Mouse (Mus musculus): ENCODE measurements around the gene Snf8.

The Snf8 gene

DNA sequence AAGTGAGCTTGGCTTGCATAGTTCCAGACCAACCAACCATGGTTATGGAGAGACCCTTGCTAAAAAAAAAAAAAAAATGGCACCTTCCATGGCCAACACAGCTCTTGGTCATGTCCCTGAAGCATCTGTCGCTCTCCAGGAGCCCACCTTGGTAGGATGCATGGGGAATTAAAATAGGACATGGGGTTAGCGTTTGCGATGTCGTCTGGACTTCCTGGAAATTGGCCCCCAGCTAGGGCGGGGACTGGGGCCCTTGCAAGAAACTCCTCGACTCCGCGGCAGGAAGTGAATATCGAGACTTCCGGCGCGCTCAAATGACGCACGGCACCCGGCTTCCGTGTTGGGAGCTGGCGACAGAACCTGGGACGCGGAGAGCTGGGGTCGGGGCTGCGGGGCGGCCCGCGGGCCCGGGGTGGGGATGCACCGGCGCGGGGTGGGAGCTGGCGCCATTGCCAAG is at the start of gene Snf8:
Gene Snf8, plus strand, starts transcription at position 290 of the 457 bp plus-strand sequence.
- TF ChIP-seq GATA4 (IDR thresholded peaks at IDR 0.05; ENCODE audit: insufficient replicate concordance, low read length): no peak

DNA sequence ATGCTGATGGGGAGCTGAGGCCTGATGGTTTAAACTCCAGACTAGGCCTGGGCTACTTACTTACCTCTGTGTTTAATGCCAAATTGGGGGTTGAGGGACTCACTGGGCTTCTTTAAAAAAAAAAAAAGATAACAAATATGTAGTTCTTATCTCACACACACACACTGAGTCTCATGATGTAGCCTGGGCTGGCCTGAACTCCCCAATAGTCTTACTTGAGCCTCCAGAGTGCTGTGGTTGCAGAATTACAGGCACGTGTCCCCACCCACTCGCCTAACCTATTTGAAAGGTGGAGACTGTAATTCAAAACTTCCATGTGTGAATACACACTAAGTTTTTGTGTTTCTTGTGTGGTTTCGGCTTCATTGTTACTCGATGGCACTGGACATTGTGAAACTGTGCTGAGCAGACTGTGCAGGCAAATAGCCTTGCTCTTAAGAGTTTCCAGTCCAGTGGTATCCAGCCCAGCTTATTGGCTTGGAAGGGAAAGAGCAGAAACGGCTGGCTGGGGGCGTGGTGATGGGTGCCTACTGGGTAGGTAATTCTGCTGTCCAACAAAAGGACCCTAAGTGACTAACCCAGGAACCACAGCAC is 46.7 kb upstream of the Snf8 start:
- no peak for TF ChIP-seq GATA4 (IDR thresholded peaks at IDR 0.05; ENCODE audit: insufficient replicate concordance, low read length)

DNA sequence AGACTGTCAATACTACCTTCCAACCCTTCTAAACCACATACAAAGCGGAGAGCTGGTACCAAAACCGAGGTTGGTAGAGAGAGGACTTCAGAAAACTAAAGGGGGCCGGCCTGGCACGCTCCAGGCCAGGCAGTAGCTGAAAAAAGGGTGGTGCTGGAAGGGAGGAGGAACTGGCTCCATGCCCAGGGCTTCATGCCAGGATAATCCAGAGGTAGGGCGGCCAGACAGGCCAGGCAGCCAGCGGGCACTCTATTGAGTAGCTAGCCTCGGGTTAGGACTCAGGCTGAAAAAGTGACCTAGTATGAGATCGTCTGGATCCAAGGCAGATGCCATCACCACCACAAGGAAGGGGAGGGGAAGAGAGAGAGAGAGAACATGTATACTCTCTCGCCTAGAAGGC is 46.2 kb upstream of the Snf8 start:
- no peak for TF ChIP-seq GATA4 (IDR thresholded peaks at IDR 0.05; ENCODE audit: insufficient replicate concordance, low read length)

DNA sequence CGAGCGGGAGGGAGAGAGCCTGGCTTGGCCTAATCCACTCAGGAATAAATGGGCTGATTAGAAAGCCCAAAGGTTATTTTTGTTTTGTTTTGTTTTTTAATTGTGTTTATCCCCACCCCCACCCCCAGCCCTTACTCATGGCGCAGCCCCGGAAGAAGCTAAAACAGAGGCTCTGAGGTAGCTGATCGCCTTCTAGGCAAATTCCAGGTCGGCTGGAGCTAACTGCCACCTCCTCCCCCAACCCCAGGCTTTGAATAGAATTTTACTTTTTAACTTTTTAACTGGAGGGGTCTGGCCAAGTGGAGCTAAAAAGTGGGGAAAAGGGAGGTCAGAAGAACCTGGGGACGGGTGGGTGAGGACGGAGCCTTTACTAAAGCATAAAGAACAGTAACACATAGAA is 44.8 kb upstream of the Snf8 start:
- no peak for TF ChIP-seq GATA4 (IDR thresholded peaks at IDR 0.05; ENCODE audit: insufficient replicate concordance, low read length)

DNA sequence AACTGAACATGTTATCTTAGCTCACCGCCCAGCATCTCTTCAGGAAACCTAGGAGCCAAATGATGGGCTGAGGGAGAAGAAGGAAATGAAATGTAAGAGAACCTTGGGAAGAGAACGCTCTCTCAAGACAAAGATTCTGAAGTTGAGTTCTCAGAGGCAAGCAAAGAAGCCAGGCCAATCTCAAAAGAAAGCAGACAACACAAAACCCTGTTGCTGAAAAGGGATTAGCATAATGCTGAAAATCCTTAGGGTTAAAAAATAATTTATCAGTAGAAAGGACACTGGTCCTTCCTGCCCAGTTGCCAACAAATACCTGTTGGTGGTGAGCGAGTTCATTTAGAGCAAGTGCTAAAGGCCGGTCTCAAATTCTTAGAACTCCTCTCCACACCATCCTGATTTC is 44.3 kb upstream of the Snf8 start:
- TF ChIP-seq GATA4 (IDR thresholded peaks at IDR 0.05; ENCODE audit: insufficient replicate concordance, low read length): no peak

DNA sequence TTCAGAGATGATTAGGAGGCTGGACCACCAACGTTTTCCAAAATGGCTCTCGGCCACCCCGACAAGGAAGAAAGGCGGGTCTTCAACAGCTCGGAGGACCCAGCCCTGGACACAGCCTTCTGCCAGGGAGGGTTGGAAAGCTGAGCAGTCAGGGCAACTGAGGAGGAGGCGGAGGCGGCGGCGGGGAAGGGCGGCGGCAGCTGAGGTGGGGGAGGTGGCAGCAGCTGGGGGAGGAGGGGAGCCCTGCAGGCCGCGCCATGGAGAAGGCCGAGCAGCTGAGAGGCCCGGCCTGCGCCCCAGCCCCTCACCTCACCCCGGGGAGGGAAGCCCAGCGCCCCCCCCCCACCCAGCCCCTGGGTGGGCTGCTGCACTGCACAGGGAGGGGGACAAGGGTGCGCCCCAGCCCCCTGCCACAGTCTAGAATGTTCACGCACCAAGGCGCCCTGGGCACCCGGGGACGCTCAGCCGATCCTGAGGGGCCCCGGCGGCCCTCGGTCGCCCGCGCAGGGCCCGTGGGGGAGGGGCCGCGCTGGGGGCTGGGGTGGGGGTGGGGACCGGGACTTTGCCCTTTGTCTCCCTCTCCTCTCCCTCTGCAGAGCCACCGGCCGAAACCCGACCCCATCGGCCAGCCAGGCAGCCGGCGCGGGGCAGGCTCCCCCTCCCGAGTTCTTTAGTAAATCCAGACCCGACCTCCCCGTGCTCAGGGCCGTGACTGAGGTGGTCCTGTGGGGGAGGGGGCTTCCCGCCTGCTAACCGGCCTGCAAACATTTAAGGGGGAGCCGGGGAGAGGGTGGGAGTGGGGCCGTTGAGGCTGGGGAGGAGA is 43.6 kb upstream of the Snf8 start:
- TF ChIP-seq GATA4 (IDR thresholded peaks at IDR 0.05; ENCODE audit: insufficient replicate concordance, low read length): no peak

DNA sequence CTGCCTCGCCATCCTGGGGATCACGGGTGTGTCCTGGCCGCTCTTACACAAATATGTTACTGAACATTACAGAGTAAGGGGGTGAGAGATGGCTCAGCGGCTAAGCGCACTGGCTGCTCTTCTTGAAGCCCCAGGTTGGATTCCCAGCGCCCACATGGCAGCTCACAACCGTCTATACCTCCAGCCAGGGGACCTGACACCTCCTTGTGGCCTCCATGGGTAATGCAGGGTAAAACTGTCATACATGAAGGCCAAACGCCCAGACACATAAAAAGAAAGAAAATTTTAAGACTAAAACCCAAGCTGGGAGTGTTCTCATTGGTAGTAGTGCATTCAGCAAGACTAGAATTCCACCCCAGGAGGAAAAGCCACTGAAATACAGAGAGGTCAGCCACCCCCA is 40.5 kb upstream of the Snf8 start:
- no peak for TF ChIP-seq GATA4 (IDR thresholded peaks at IDR 0.05; ENCODE audit: insufficient replicate concordance, low read length)

DNA sequence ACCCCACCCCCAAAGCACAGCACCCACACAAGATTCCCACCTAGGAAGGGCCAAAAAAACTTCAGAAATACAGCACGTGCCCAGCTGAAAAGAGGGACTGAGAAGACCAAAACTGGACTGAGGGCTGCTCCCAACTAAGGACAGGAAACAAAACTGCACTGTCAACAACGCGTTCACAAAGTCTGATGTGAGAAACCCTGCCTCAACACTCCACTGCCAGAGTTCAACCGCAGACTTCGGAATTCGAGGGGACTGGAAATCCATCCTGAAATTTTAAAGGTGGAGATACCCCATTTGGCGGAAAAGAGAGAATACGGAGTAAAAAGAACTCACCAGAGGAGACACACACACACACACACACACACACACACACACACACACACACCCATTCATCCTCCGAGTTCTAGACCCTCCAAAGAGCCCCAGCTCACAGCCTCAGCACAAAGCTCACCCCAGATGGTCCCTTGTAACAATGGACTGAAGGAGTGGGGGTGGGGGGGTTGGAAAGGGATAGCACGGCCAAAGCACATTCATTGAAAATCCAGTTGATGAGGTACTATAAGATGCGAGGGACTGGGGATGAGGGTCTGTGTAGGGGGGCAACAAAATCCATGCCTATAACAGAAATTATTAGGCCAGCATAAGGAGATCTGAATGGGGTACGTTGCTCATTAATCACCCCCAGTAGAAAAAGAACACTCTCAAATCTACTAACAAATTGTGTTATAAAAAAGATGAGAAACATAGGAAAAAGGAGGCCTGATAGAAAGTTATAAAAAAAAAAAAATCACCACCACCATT is 31.4 kb upstream of the Snf8 start:
- TF ChIP-seq GATA4 (IDR thresholded peaks at IDR 0.05; ENCODE audit: insufficient replicate concordance, low read length): no peak

DNA sequence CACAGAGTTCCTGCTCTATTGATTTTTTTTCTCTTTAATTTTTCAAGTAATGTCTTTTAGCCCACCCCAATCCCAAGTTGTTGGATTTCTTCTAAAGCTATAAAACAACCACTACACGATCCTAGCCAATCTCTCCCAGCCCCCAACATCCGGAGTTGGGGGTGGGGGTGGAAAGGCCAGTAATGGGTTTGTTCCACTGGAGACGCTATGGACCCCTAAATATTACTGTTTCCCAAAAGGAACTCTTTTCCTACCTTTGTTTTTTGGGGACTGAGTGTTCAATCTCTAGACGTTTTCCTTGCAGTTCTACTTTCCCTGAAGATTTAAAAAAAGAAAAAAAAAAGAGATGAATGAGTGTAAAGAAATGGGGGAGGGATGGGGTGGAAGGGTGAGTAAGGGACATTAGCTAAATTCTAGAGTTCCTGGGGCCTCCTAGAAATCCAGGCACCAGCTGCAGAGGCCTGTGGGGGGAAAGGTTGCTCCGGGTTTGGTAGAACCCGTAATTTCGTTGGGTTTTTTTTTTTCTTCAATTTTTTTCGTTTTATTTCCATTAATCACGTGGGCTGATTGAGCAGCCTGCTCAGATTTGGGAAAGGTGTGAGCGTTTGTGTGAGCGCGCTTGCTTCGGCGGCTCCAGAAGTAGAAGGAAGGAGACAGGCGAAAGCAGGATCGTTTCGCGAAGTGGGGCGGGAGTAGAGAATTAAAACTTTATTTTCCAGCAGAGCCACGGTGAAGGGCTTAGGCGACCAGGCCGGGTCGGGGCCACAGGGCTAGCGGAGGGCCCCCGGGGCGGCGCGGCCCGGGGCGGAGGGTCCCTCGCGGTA is 30.5 kb upstream of the Snf8 start:
- no peak for TF ChIP-seq GATA4 (IDR thresholded peaks at IDR 0.05; ENCODE audit: insufficient replicate concordance, low read length)

DNA sequence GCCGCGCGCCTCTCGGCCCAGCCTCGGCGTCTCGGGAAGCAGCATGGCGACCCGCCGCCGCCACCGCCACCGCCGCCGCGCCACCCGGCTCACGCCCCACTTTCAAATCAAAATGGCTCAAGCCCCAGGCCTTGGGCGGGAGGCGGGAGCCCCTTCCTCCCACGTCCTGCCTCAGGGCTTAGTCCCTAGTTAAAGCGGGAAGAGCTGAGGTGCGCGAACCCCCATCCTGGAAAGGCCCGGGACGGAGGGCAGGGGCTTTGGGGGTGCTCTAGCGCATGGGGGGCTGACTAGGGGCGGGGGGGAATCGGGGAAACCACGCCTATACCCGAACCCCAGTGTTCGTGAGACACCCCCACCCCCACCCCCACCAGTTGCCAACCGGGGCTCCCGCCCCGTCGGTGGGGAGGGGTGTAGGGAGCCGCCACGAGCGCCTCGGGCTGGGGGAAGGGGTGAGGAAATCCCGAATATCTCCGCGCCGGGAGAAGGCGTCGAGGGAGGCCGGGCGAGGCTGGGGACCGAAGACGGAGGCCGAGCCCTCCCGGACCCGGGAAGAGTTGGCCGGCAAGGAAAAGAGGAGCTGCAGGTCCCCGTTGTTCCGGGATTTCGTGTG is 29.8 kb upstream of the Snf8 start:
- no peak for TF ChIP-seq GATA4 (IDR thresholded peaks at IDR 0.05; ENCODE audit: insufficient replicate concordance, low read length)

DNA sequence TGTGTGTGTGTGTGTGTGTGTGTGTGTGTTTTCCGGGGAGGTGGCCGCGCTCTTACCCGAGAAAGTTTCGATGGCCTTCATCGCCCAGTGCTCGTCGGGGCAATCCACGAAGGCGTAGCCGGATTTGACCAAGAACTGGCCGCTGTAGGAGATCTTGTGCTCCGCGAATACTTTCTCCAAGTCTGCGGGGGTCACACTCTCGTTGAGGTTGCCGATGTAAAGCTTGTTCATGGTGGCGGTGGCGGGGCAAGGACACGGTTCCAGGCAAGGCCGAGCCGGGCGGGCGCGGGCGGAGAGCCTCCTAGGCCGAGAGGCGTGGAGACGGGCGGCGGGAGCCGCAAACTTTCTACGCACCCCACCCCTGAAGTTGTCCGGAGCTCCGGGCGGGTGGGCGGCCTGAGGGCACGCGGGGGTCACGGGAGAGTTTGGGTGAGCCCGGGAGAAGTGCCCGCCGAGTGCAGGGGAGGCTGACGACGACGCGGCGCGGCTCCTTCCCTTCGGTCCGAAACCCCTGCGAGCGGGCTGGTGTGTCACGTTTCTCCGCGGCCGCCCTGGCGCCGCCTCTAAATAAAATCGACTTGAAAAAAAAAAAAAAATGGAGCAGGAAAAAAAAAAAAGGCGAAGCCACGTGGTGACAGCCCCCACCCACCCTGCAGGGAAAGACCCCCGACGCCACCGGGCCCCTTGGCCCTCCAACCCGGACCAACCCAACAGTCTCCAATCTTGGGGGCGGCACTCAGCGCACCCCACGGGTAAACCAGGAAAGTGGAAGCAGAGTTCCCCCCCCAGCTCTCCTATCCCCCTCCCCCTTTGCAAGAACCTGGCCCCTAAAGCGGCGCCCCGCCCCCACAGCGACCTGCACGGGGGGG is 29.0 kb upstream of the Snf8 start, which contains the start of gene Igf2bp1:
Gene Igf2bp1, minus strand, starts transcription at position 538 of the 869 bp plus-strand sequence.
- TF ChIP-seq GATA4 (IDR thresholded peaks at IDR 0.05; ENCODE audit: insufficient replicate concordance, low read length): no peak

DNA sequence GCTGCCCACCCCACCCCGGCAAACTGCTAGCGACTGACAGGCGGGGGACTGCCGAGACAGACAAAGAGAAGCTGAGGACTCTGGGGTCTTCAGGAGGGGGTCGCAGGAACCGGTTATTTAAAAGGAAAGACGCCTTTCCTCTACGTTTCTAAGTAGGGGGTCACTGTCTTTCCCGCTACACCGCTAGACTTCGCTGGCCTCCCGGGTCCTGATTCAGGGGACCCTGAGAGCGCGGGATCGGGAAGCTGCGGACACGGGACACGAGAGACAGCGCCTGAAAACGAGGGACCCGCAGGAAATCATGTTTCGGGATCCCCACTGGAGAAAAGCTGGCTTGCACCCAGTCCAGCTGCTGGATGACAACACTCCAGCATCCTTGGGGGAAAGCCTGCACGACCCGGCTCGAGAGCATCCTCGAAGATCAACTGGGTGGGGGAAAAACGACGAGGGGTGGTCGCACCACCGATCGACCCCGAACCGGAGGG is 28.3 kb upstream of the Snf8 start:
- no peak for TF ChIP-seq GATA4 (IDR thresholded peaks at IDR 0.05; ENCODE audit: insufficient replicate concordance, low read length)

DNA sequence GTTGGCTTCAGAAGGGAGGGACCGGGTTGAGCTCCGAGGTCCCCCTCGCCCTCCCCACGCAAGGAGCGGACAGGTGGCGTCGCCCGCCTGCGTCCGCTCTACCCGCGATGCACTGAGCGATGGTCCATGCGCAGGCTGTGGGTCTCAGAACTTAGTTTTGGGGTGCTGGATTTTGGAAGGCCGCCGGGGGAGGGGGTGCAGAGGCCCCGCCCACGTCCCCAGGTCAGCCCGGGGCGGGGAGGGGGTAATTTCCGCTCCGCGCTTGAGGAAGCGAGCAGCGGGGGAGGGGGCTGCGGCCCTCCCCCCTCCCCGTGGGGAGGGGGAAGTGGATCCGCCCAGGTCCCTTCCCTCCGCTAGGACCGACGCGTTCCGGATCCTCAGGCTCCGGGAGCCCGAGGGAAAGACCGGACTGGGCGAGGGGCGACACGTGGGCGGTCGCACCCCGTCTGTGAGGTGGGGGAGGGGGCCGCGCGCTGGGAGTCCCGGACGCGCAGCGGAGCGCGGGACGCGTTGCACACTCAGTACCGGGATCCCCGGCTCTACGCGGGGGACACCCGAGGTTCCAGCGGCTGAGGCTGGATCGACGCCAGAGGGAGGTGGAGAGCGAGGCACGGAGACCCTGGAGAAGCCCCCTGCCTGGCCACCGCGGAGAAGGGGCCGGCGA is 27.7 kb upstream of the Snf8 start:
- TF ChIP-seq GATA4 (IDR thresholded peaks at IDR 0.05; ENCODE audit: insufficient replicate concordance, low read length): no peak

All from liver, adult (tissue).